ENCODE assay signal across 12 mouse cellular contexts in the genomic region with DNA sequence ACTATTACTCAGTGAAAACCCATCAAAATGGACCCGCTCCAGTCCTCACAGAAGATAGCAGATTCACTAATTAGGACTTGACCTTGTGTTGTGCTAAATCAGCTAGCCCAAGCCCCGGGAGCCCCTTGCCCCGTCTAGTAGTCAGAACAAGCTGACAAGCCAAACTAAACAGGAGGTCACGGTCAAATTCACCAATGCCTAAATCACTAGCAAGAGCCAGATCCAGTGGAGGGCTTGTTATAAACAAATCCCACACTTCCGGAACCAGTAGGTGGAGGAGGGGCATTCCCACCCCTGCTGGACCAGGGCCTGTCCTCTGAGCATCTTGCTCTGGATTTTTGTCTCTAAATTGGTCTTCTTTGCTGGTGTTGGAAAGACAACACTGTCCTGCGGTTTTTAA.
DNase-seq lines count a peak whose midpoint lies in the region.
"Had no signal": no experiment of that assay in that cellular context is flagged by ENCODE, and none has a peak within 500 bp of the region (broad histone marks: within the 10 kb centered on the region; RNA-seq: fewer than 3 reads in every experiment).

No protein-coding gene starts in this region.

- intact Hi-C loops in left cerebral cortex, postnatal 14 days (cut with DNase I): no loop called here

- DNase-seq in kidney, adult 9 months: peak; percentile 17
- no peak for DNase-seq in kidney, adult 18-20 months
- DNase-seq in kidney, postnatal 14 days: peak; percentile 63
- peak; percentile 26 to 39 for DNase-seq in kidney, postnatal 36 days
- peak; percentile 40 for DNase-seq in lung, postnatal 25 days (ENCODE audit: low spot score)
- DNase-seq in adrenal gland, postnatal 36 days: no peak
- DNase-seq in left cerebral cortex, postnatal 14 days (ENCODE audit: low spot score in 2 of 2): no peak
- DNase-seq: cerebellum, adult 2 months; cerebellum, postnatal 36 days; gastrocnemius, postnatal 10 days; heart, adult 2 months; layer of hippocampus, adult 9-11 months had no signal

Comparison
In these comparisons a context has a peak if more than half of its experiments do, and no peak if none do; other contexts are left out.
1. DNase-seq: peak in kidney, adult 9 months (single experiment), kidney, postnatal 14 days (single experiment), kidney, postnatal 36 days (2 of 2) and lung, postnatal 25 days (single experiment); none in kidney, adult 18-20 months (single experiment), adrenal gland, postnatal 36 days (0 of 2) and left cerebral cortex, postnatal 14 days (0 of 2).